Mouse (Mus musculus) heart, postnatal 0 days (tissue): Measurements from ENCODE around the gene Ublcp1. TPM values are rescaled to one million over a fixed set of nuclear protein-coding genes. Genes with fewer than 3 reads are reported as not detected.

Experiments used
- ATAC-seq: fragments of 200-750 bp; cut with Nextera tagmentation; 2 replicates; pipeline ENCODE4 v1.8.0; 2017; ENCODE audit warnings: low read depth, moderate number of reproducible peaks, moderate library complexity; ENCODE audit not compliant: insufficient read depth
- DNase-seq: peaks from one replicate; pipeline ENCODE4 v3.0.0-alpha.2; 2016; ENCODE audit warnings: low spot score
- H3K27ac ChIP-seq: fragments of 300-500 bp; sonication (generic); 2 replicates; pipeline ENCODE4 v1.5.1; 2014; ENCODE audit warnings: low read depth, mild to moderate bottlenecking
- H3K27me3 ChIP-seq: fragments of 300-500 bp; sonication (generic); 2 replicates; pipeline ENCODE4 v1.6.1; 2014; ENCODE audit warnings: low read length, mixed read lengths; ENCODE audit not compliant: control insufficient read depth, insufficient read depth
- H3K36me3 ChIP-seq: fragments of 300-500 bp; sonication (generic); replicated peaks from 2 replicates; pipeline ENCODE4 v1.6.1; 2014; ENCODE audit warnings: low read length, mixed read lengths; ENCODE audit not compliant: control insufficient read depth, insufficient read depth
- H3K4me1 ChIP-seq: fragments of 300-500 bp; sonication (generic); 2 replicates; pipeline ENCODE4 v1.6.1; 2014; ENCODE audit warnings: antibody characterized with exemption; ENCODE audit not compliant: control insufficient read depth, insufficient read depth
- H3K4me2 ChIP-seq: fragments of 300-500 bp; sonication (generic); 2 replicates; pipeline ENCODE4 v1.6.1; 2014; ENCODE audit warnings: low read depth, mild to moderate bottlenecking, low read length, moderate library complexity
- H3K4me3 ChIP-seq: fragments of 300-500 bp; sonication (generic); 2 replicates; pipeline ENCODE4 v1.5.1; 2014; ENCODE audit warnings: low read depth, low read length
- H3K9ac ChIP-seq: fragments of 300-500 bp; sonication (generic); replicated peaks from 2 replicates; pipeline ENCODE4 v1.6.1; 2014; ENCODE audit warnings: low read depth, low read length, mixed read lengths
- H3K9me3 ChIP-seq: fragments of 300-500 bp; sonication (generic); replicated peaks from 2 replicates; pipeline ENCODE4 v1.6.1; 2016; ENCODE audit warnings: low read length; ENCODE audit not compliant: control insufficient read depth
- CTCF ChIP-seq: IDR thresholded peaks from 2 replicates; pipeline ENCODE4 v1.5.1; 2016; ENCODE audit warnings: antibody characterized with exemption, control low read depth, low read depth
- EP300 ChIP-seq: IDR thresholded peaks from 2 replicates; pipeline ENCODE4 v1.6.1; 2016; ENCODE audit warnings: antibody characterized with exemption, low read depth
- WGBS: fragments of 180-500 bp; shearing (Covaris S2); extraction: QIAGEN DNeasy Blood & Tissue Kit; methylation state at CpG from one replicate; pipeline ENCODE4 v1.1.7; 2014; 5-methylcytosine and 5-hydroxymethylcytosine counted together
- polyA plus RNA-seq: library from polyadenylated mRNA; unstranded; fragments of >200 nt; fragmentation: Nextera tagmentation; extraction: Ambion mirVana; gene quantifications from 2 replicates; pipeline ENCODE4 v1.2.1, GENCODE M21; 2015
- total RNA-seq: library from RNA; depleted of rRNA; stranded (reverse); fragments of >200 nt; gene quantifications from 2 replicates; pipeline ENCODE4 v1.2.3, GENCODE M21; 2014; ENCODE audit warnings: low replicate concordance

Gene Ublcp1
- total and polyA plus RNA-seq, 2 experiments from 2014 or later, result 16.2 to 45.0 TPM

- Histone ChIP-seq H3K4me1 (no peaks in the 10 kb centered on the region), H3K9ac (no peak overlapping the region), H3K4me2 (no peak overlapping the region), H3K27ac (no peak overlapping the region), H3K9me3 (no peaks in the 10 kb centered on the region), H3K4me3 (no peak overlapping the region), H3K27me3 (no peaks in the 10 kb centered on the region), H3K36me3 (peaks cover 15% of the 10 kb centered on the region; the same call in 1 of the 2 replicates)
- TF ChIP-seq EP300 (no peak), CTCF (no peak)
- ATAC-seq (no peak), DNase-seq (no peak)
Measured at GRCm38 (mm10) chr11:44451046-44451445, 19.3 kb downstream of the Ublcp1 start.

- TF ChIP-seq CTCF, result no peak
- no peak for TF ChIP-seq EP300
- no peak overlapping the region for H3K27ac ChIP-seq
- no peak overlapping the region for H3K4me2 ChIP-seq
- 94% methylated on average over 6 of the region's 6 CpGs for WGBS
- no peaks in the 10 kb centered on the region for H3K27me3 ChIP-seq
- DNase-seq (no peak), ATAC-seq (no peak)
- H3K9ac ChIP-seq, result no peak overlapping the region
- H3K9me3 ChIP-seq, result no peaks in the 10 kb centered on the region
- no peak overlapping the region for H3K4me3 ChIP-seq
- no peaks in the 10 kb centered on the region for H3K4me1 ChIP-seq
- no peaks in the 10 kb centered on the region for H3K36me3 ChIP-seq
Measured at GRCm38 (mm10) chr11:44437786-44438185, 32.5 kb downstream of the Ublcp1 start.

GRCm38 (mm10) chr11:44430036-44430435 lies 40.3 kb downstream of the Ublcp1 start:
- Histone ChIP-seq H3K27me3 (no peaks in the 10 kb centered on the region), H3K4me1 (no peaks in the 10 kb centered on the region), H3K9ac (no peak overlapping the region), H3K36me3 (no peaks in the 10 kb centered on the region), H3K4me2 (no peak overlapping the region), H3K4me3 (no peak overlapping the region), H3K27ac (no peak overlapping the region), H3K9me3 (no peaks in the 10 kb centered on the region)
- TF ChIP-seq EP300 (no peak), CTCF (no peak)
- ATAC-seq (no peak), DNase-seq (no peak)
- WGBS, result 74% methylated on average over 3 of the region's 3 CpGs

- no peak overlapping the region for H3K9ac ChIP-seq
- TF ChIP-seq EP300 (no peak), CTCF (no peak)
- H3K4me1 ChIP-seq, result no peaks in the 10 kb centered on the region
- 66% methylated on average over 2 of the region's 2 CpGs for WGBS
- H3K9me3 ChIP-seq, result no peaks in the 10 kb centered on the region
- ATAC-seq (no peak), DNase-seq (no peak)
- no peak overlapping the region for H3K27ac ChIP-seq
- no peak overlapping the region for H3K4me2 ChIP-seq
- H3K4me3 ChIP-seq, result no peak overlapping the region
- H3K36me3 ChIP-seq, result no peaks in the 10 kb centered on the region
- no peaks in the 10 kb centered on the region for H3K27me3 ChIP-seq
Measured at GRCm38 (mm10) chr11:44427951-44428350, 42.3 kb downstream of the Ublcp1 start.

- Histone ChIP-seq H3K4me3 (no peak overlapping the region), H3K27me3 (no peaks in the 10 kb centered on the region), H3K4me2 (no peak overlapping the region), H3K9ac (no peak overlapping the region), H3K36me3 (no peaks in the 10 kb centered on the region), H3K27ac (no peak overlapping the region), H3K4me1 (no peaks in the 10 kb centered on the region), H3K9me3 (no peaks in the 10 kb centered on the region)
- DNase-seq (no peak), ATAC-seq (no peak)
- TF ChIP-seq CTCF, result no peak
- TF ChIP-seq EP300, result no peak
- WGBS, result 51% methylated on average over 6 of the region's 6 CpGs
Measured at GRCm38 (mm10) chr11:44425626-44426025, 44.7 kb downstream of the Ublcp1 start.

- Histone ChIP-seq H3K27ac (no peak overlapping the region), H3K4me2 (no peak overlapping the region), H3K27me3 (no peaks in the 10 kb centered on the region), H3K4me3 (no peak overlapping the region), H3K4me1 (no peaks in the 10 kb centered on the region), H3K9ac (no peak overlapping the region), H3K36me3 (no peaks in the 10 kb centered on the region), H3K9me3 (no peaks in the 10 kb centered on the region)
- DNase-seq (no peak), ATAC-seq (no peak)
- TF ChIP-seq EP300 (no peak), CTCF (no peak)
- WGBS, result 74% methylated on average over 8 of the region's 8 CpGs
Measured at GRCm38 (mm10) chr11:44425006-44425405, 45.3 kb downstream of the Ublcp1 start.
